Mouse (Mus musculus) ES-Bruce4 (cell line): ENCODE data around the gene Thada.

Experiments used
- CTCF ChIP-seq: IDR thresholded peaks from one replicate; pipeline ENCODE4 v1.8.1; 2011; ENCODE audit warnings: low read depth, low read length
- POLR2A ChIP-seq: IDR thresholded peaks from one replicate; pipeline ENCODE4 v1.8.1; 2011; ENCODE audit warnings: low read length; ENCODE audit not compliant: insufficient read depth

DNA sequence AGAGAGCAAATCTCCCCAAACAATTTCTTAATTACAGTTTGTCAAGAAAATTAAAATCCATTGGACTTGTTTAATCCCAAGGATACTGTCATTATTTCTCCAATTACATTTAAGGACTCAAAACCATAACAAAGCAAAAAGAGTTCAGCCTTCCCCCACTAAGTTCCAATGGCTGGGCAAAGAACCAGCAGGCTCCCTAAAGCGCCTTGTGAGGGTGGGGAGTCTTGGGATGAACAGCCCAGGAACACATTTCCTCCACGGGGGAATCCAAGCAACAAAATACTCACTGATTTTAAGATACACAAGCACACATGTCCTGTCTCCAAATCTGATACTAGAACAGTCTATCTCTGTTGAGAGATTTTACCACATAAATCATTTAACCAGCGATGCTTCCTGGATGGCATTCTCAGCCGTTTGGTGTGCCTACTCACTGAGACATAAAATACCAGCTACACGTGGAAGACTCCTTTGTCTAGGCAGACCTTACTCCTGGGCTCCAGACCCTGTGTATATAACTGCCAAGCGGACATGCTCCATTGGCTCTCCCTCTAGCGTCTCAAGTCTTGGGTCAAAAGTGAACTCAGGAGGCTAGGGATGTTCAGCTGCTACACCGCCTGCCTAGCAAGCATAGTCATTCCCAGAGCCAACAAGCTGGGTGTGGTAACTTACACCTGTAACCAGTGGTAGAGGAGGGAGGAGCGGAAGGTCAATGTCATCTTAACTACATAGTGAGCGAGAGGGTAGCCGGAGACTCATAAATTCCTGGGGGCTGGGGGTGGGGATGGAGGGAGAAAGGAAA lies 97.6 kb downstream of the Thada start:
- TF ChIP-seq CTCF (no peak), POLR2A (no peak)
